Mouse (Mus musculus): ENCODE data around the gene Ube2j1.

GRCm38 (mm10) chr4:33074406-33074805 lies 43.2 kb downstream of the Ube2j1 start:
- TF ChIP-seq POLR2A (IDR thresholded peaks at IDR 0.05; ENCODE audit: borderline replicate concordance, extremely low read depth, insufficient read depth, insufficient read length, poor library complexity, severe bottlenecking), result no peak
- TF ChIP-seq CTCF (IDR thresholded peaks at IDR 0.05; ENCODE audit: borderline replicate concordance, extremely low read depth, insufficient read depth, insufficient read length), result no peak
